Mouse (Mus musculus): Measurements from ENCODE around the gene Suclg1. TPM values are rescaled to one million over a fixed set of nuclear protein-coding genes. Genes with fewer than 3 reads are reported as not detected.

Suclg1 gene
- polyA plus RNA-seq, 1 experiment from 2014 or later = 235 TPM

GRCm38 (mm10) chr6:73253584-73253983 lies 5.4 kb downstream of the Suclg1 start:
- peak overlapping the region; percentile 87 for H3K27ac ChIP-seq (ENCODE audit: low read depth)
- no peaks in the 10 kb centered on the region for H3K9me3 ChIP-seq (ENCODE audit: low read length)
- TF ChIP-seq EP300 (IDR thresholded peaks at IDR 0.05; ENCODE audit: low read depth) (peak; percentile 56; the same call in 1 of the 2 replicates), CTCF (IDR thresholded peaks at IDR 0.05; ENCODE audit: low read depth) (no peak)
- no peaks in the 10 kb centered on the region for H3K27me3 ChIP-seq (ENCODE audit: insufficient read depth, low read length)
- peaks cover 16% of the 10 kb centered on the region for H3K36me3 ChIP-seq (replicated peaks; ENCODE audit: insufficient read depth, low read length)
- H3K4me3 ChIP-seq (ENCODE audit: low read depth, low read length) = no peak overlapping the region
- no peak overlapping the region for H3K9ac ChIP-seq (replicated peaks)
- 58% methylated on average over 4 of the region's 4 CpGs for WGBS (ENCODE audit: insufficient replicate concordance)
- DNase-seq (peak; percentile 41), ATAC-seq (peak; percentile 84)
- H3K4me1 ChIP-seq (ENCODE audit: insufficient read depth) = peaks cover 42% of the 10 kb centered on the region
- 0 out of 2 replicates have a peak overlapping the region, but pooled peaks have one; percentile 24 for H3K4me2 ChIP-seq (ENCODE audit: low read depth, low read length)

- ATAC-seq (no peak), DNase-seq (no peak)
- peak overlapping the region; percentile 87 for H3K27ac ChIP-seq (ENCODE audit: low read depth)
- H3K27me3 ChIP-seq (ENCODE audit: insufficient read depth, low read length) = no peaks in the 10 kb centered on the region
- no peak overlapping the region for H3K4me2 ChIP-seq (ENCODE audit: low read depth, low read length)
- no peak for TF ChIP-seq CTCF (IDR thresholded peaks at IDR 0.05; ENCODE audit: low read depth)
- TF ChIP-seq EP300 (IDR thresholded peaks at IDR 0.05; ENCODE audit: low read depth) = no peak
- 58% methylated on average over 9 of the region's 9 CpGs for WGBS (ENCODE audit: insufficient replicate concordance)
- peaks cover 39% of the 10 kb centered on the region for H3K4me1 ChIP-seq (ENCODE audit: insufficient read depth)
- H3K9me3 ChIP-seq (ENCODE audit: low read length) = no peaks in the 10 kb centered on the region
- peaks cover 24% of the 10 kb centered on the region for H3K36me3 ChIP-seq (replicated peaks; ENCODE audit: insufficient read depth, low read length)
- H3K4me3 ChIP-seq (ENCODE audit: low read depth, low read length) = no peak overlapping the region
- peak overlapping the region; percentile 8; the same call in 1 of the 2 replicates for H3K9ac ChIP-seq (replicated peaks)
Measured at GRCm38 (mm10) chr6:73254307-73255228, 6.4 kb downstream of the Suclg1 start.

GRCm38 (mm10) chr6:73257068-73257467 lies 8.9 kb downstream of the Suclg1 start:
- 87% methylated on average over 7 of the region's 7 CpGs for WGBS (ENCODE audit: insufficient replicate concordance)
- Histone ChIP-seq H3K36me3 (replicated peaks; ENCODE audit: insufficient read depth, low read length) (peaks cover 44% of the 10 kb centered on the region), H3K4me1 (ENCODE audit: insufficient read depth) (peaks cover 27% of the 10 kb centered on the region), H3K27me3 (ENCODE audit: insufficient read depth, low read length) (no peaks in the 10 kb centered on the region), H3K9ac (replicated peaks) (no peak overlapping the region), H3K4me3 (ENCODE audit: low read depth, low read length) (no peak overlapping the region), H3K9me3 (ENCODE audit: low read length) (no peaks in the 10 kb centered on the region), H3K27ac (ENCODE audit: low read depth) (no peak overlapping the region), H3K4me2 (ENCODE audit: low read depth, low read length) (no peak overlapping the region)
- no peak for ATAC-seq
- TF ChIP-seq CTCF (IDR thresholded peaks at IDR 0.05; ENCODE audit: low read depth) (no peak), EP300 (IDR thresholded peaks at IDR 0.05; ENCODE audit: low read depth) (no peak)
- no peak for DNase-seq

GRCm38 (mm10) chr6:73260110-73260509 lies 11.9 kb downstream of the Suclg1 start:
- no peak for ATAC-seq
- no peaks in the 10 kb centered on the region for H3K9me3 ChIP-seq (ENCODE audit: low read length)
- H3K4me2 ChIP-seq (ENCODE audit: low read depth, low read length) = no peak overlapping the region
- no peak overlapping the region for H3K4me3 ChIP-seq (ENCODE audit: low read depth, low read length)
- no peaks in the 10 kb centered on the region for H3K27me3 ChIP-seq (ENCODE audit: insufficient read depth, low read length)
- peaks cover 64% of the 10 kb centered on the region for H3K36me3 ChIP-seq (replicated peaks; ENCODE audit: insufficient read depth, low read length)
- no peak for TF ChIP-seq CTCF (IDR thresholded peaks at IDR 0.05; ENCODE audit: low read depth)
- TF ChIP-seq EP300 (IDR thresholded peaks at IDR 0.05; ENCODE audit: low read depth) = no peak
- 86% methylated on average over 6 of the region's 6 CpGs for WGBS (ENCODE audit: insufficient replicate concordance)
- H3K4me1 ChIP-seq (ENCODE audit: insufficient read depth) = peaks cover 4% of the 10 kb centered on the region
- no peak overlapping the region for H3K9ac ChIP-seq (replicated peaks)
- H3K27ac ChIP-seq (ENCODE audit: low read depth) = no peak overlapping the region
- no peak for DNase-seq

- no peaks in the 10 kb centered on the region for H3K4me1 ChIP-seq (ENCODE audit: insufficient read depth)
- no peak overlapping the region for H3K4me3 ChIP-seq (ENCODE audit: low read depth, low read length)
- WGBS (ENCODE audit: insufficient replicate concordance) = 70% methylated on average over 2 of the region's 2 CpGs
- no peak overlapping the region for H3K4me2 ChIP-seq (ENCODE audit: low read depth, low read length)
- no peaks in the 10 kb centered on the region for H3K9me3 ChIP-seq (ENCODE audit: low read length)
- H3K9ac ChIP-seq (replicated peaks) = no peak overlapping the region
- H3K27me3 ChIP-seq (ENCODE audit: insufficient read depth, low read length) = no peaks in the 10 kb centered on the region
- no peak for TF ChIP-seq CTCF (IDR thresholded peaks at IDR 0.05; ENCODE audit: low read depth)
- TF ChIP-seq EP300 (IDR thresholded peaks at IDR 0.05; ENCODE audit: low read depth) = no peak
- peaks cover 58% of the 10 kb centered on the region for H3K36me3 ChIP-seq (replicated peaks; ENCODE audit: insufficient read depth, low read length)
- ATAC-seq (no peak), DNase-seq (no peak)
- no peak overlapping the region for H3K27ac ChIP-seq (ENCODE audit: low read depth)
Measured at GRCm38 (mm10) chr6:73264801-73265200, 16.6 kb downstream of the Suclg1 start.

- peaks cover 66% of the 10 kb centered on the region for H3K36me3 ChIP-seq (replicated peaks; ENCODE audit: insufficient read depth, low read length)
- no peak overlapping the region for H3K4me3 ChIP-seq (ENCODE audit: low read depth, low read length)
- DNase-seq (no peak), ATAC-seq (no peak)
- no peaks in the 10 kb centered on the region for H3K9me3 ChIP-seq (ENCODE audit: low read length)
- no peaks in the 10 kb centered on the region for H3K27me3 ChIP-seq (ENCODE audit: insufficient read depth, low read length)
- WGBS (ENCODE audit: insufficient replicate concordance) = 80% methylated on average over 8 of the region's 8 CpGs
- no peak for TF ChIP-seq CTCF (IDR thresholded peaks at IDR 0.05; ENCODE audit: low read depth)
- TF ChIP-seq EP300 (IDR thresholded peaks at IDR 0.05; ENCODE audit: low read depth) = no peak
- H3K27ac ChIP-seq (ENCODE audit: low read depth) = no peak overlapping the region
- H3K9ac ChIP-seq (replicated peaks) = no peak overlapping the region
- H3K4me2 ChIP-seq (ENCODE audit: low read depth, low read length) = no peak overlapping the region
- no peaks in the 10 kb centered on the region for H3K4me1 ChIP-seq (ENCODE audit: insufficient read depth)
Measured at GRCm38 (mm10) chr6:73267738-73268311, 19.6 kb downstream of the Suclg1 start.
